ENCODE assay signal across 22 mouse cellular contexts in the genomic region with DNA sequence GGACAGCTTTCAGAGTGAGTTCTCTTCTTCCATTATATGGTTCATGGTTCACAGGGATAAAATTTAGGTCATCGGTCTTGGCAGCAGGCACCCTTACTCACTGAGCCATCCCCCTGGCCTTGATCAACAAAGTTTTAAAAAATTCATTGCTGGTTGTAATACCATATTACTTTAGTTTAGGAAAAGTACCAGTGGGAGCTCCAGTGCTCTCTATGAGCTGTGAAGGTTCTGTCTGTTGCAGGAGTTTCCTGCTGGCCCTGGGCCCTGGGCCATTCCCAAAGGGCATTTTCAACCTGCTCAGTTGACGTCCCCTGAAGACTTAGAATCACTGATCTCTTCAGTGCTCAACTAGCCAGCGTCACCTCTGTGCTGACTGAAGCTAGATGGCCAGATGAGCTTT.
"Had no signal": no experiment of that assay in that cellular context is flagged by ENCODE, and none has a peak within 500 bp of the region (broad histone marks: within the 10 kb centered on the region; RNA-seq: fewer than 3 reads in every experiment).

No protein-coding gene starts in this region.

- H3K4me2 ChIP-seq: limb, embryonic 13.5 days; liver, embryonic 12.5 days; liver, embryonic 15.5 days; lung, embryonic 15.5 days; midbrain, embryonic 11.5 days; neural tube, embryonic 12.5 days; neural tube, embryonic 15.5 days had no signal

- H3K9me3 ChIP-seq: limb, embryonic 10.5 days; limb, embryonic 13.5 days; liver, embryonic 12.5 days; liver, embryonic 15.5 days; lung, embryonic 15.5 days; megakaryocyte, embryonic 14.5 days; neural tube, embryonic 12.5 days; neural tube, embryonic 15.5 days had no signal

- H3K27ac ChIP-seq: kidney, postnatal 0 days; layer of hippocampus, adult 2 months; limb, embryonic 10.5 days; limb, embryonic 13.5 days; liver, embryonic 12.5 days; liver, embryonic 15.5 days; lung, embryonic 15.5 days; neural tube, embryonic 12.5 days; neural tube, embryonic 15.5 days had no signal

- DNase-seq: kidney, adult 2 months; kidney, postnatal 25 days; layer of hippocampus, adult 9-11 months; liver; lung, adult 18-20 months; lung, postnatal 10 days; lung, postnatal 36 days; midbrain, embryonic 14.5 days; right cerebral cortex, adult 18-20 months; right cerebral cortex, postnatal 25 days; thymus, postnatal 25 days had no signal

- H3K4me1 ChIP-seq: limb, embryonic 10.5 days; limb, embryonic 13.5 days; liver, embryonic 12.5 days; liver, embryonic 15.5 days; lung, embryonic 15.5 days; neural tube, embryonic 12.5 days; neural tube, embryonic 15.5 days had no signal

- H3K4me3 ChIP-seq: layer of hippocampus, adult 2 months; limb, embryonic 10.5 days; limb, embryonic 13.5 days; liver, embryonic 12.5 days; liver, embryonic 15.5 days; lung, embryonic 15.5 days; megakaryocyte, embryonic 14.5 days; neural tube, embryonic 12.5 days; neural tube, embryonic 15.5 days had no signal

- H3K9ac ChIP-seq: limb, embryonic 13.5 days; liver, embryonic 12.5 days; liver, embryonic 15.5 days; lung, embryonic 15.5 days; neural tube, embryonic 12.5 days; neural tube, embryonic 15.5 days had no signal

- ATAC-seq: liver, embryonic 12.5 days had no signal

- H3K27me3 ChIP-seq: limb, embryonic 13.5 days; liver, embryonic 12.5 days; liver, embryonic 15.5 days; lung, embryonic 15.5 days; megakaryocyte, embryonic 14.5 days; neural tube, embryonic 12.5 days; neural tube, embryonic 15.5 days had no signal
